Mouse (Mus musculus): ENCODE measurements around the gene Gmip. TPM values are rescaled to one million over a fixed set of nuclear protein-coding genes. Genes with fewer than 3 reads are reported as not detected.

Gene Gmip
- polyA plus RNA-seq, 1 experiment from 2014 or later: 5.4 TPM

GRCm38 (mm10) chr8:69791415-69792068 lies 16.9 kb upstream of the Gmip start:
- H3K36me3 ChIP-seq: peaks cover 39% of the 10 kb centered on the region
- H3K4me3 ChIP-seq: peak overlapping the region; percentile 100
- peak overlapping the region; percentile 94 for H3K9ac ChIP-seq
- H3K9me3 ChIP-seq (replicated peaks): no peaks in the 10 kb centered on the region
- peak overlapping the region; percentile 87 for H3K4me2 ChIP-seq
- WGBS (ENCODE audit: insufficient replicate concordance): under 1% methylated on average over 45 of the region's 48 CpGs
- H3K4me1 ChIP-seq: peaks cover 36% of the 10 kb centered on the region
- peak overlapping the region; percentile 99 for H3K27ac ChIP-seq
- peak; percentile 53 for ATAC-seq
- H3K27me3 ChIP-seq (replicated peaks): no peaks in the 10 kb centered on the region

GRCm38 (mm10) chr8:69793666-69794065 lies 14.8 kb upstream of the Gmip start:
- H3K4me3 ChIP-seq: no peak overlapping the region
- no peak for ATAC-seq
- H3K4me1 ChIP-seq: peaks cover 36% of the 10 kb centered on the region
- H3K9me3 ChIP-seq (replicated peaks): no peaks in the 10 kb centered on the region
- WGBS (ENCODE audit: insufficient replicate concordance): 91% methylated on average over 4 of the region's 4 CpGs
- no peak overlapping the region for H3K4me2 ChIP-seq
- no peaks in the 10 kb centered on the region for H3K27me3 ChIP-seq (replicated peaks)
- H3K9ac ChIP-seq: 0 out of 2 replicates have a peak overlapping the region, but pooled peaks have one; percentile 5
- no peak overlapping the region for H3K27ac ChIP-seq
- H3K36me3 ChIP-seq: peaks cover 60% of the 10 kb centered on the region

GRCm38 (mm10) chr8:69794096-69794495 lies 14.4 kb upstream of the Gmip start:
- Histone ChIP-seq H3K4me2 (no peak overlapping the region), H3K9me3 (replicated peaks) (no peaks in the 10 kb centered on the region), H3K9ac (0 out of 2 replicates have a peak overlapping the region, but pooled peaks have one; percentile 5), H3K27ac (no peak overlapping the region), H3K27me3 (replicated peaks) (no peaks in the 10 kb centered on the region), H3K4me3 (no peak overlapping the region), H3K4me1 (peaks cover 33% of the 10 kb centered on the region), H3K36me3 (peaks cover 64% of the 10 kb centered on the region)
- WGBS (ENCODE audit: insufficient replicate concordance): 79% methylated on average over 3 of the region's 3 CpGs
- no peak for ATAC-seq

DNA sequence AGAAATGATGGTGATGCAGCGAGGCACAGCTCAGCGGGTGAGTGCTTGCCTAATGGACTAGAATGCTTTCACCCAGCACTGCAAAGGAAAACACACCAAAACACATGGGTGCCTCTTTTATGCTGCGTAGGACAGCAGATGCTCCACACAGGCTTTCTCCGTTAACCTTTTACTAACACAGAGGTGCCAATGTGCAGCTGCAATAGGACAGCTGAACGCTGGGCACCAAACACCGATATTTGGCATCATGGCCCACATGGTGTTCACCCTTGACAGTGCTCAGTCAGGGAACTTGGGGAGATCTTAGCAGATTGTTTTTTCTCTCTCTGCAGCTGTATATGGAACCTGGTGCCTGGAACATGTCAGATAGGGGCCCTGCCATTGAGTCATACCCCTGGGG lies 13.6 kb upstream of the Gmip start:
- no peaks in the 10 kb centered on the region for H3K9me3 ChIP-seq (replicated peaks)
- H3K4me1 ChIP-seq: peaks cover 25% of the 10 kb centered on the region
- peaks cover 72% of the 10 kb centered on the region for H3K36me3 ChIP-seq
- H3K27me3 ChIP-seq (replicated peaks): no peaks in the 10 kb centered on the region
- H3K4me3 ChIP-seq: no peak overlapping the region
- no peak overlapping the region for H3K27ac ChIP-seq
- no peak overlapping the region for H3K9ac ChIP-seq
- WGBS (ENCODE audit: insufficient replicate concordance): 92% methylated on average over 6 of the region's 6 CpGs
- no peak overlapping the region for H3K4me2 ChIP-seq
- no peak for ATAC-seq

DNA sequence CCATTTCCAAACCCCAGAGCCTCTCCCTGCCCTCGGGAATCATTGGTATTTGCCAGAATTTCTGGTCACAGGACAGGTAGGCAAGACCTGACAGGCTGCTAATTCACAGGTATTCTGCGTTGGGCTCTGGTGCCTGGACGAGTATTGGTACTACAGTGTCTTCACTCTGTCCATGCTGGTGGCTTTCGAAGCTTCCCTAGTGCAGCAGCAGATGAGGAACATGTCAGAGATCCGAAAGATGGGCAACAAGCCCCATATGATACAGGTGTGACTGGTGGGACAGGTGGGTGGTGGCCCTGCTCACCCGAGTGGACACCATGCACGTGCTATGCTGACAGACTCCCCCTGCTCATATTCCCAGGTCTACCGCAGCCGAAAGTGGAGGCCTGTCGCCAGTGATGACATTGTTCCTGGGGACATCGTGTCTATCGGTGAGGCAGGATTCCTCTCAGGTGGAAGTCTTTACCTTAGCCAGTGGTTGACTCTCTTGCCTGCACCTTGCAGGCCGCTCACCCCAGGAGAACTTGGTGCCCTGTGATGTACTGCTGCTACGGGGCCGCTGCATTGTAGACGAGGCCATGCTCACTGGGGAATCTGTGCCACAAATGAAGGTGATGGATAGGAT lies 11.6 kb upstream of the Gmip start:
- H3K4me1 ChIP-seq: peaks cover 19% of the 10 kb centered on the region
- ATAC-seq: no peak
- H3K4me3 ChIP-seq: no peak overlapping the region
- H3K36me3 ChIP-seq: peaks cover 92% of the 10 kb centered on the region
- H3K9me3 ChIP-seq (replicated peaks): no peaks in the 10 kb centered on the region
- H3K4me2 ChIP-seq: no peak overlapping the region
- H3K27ac ChIP-seq: no peak overlapping the region
- WGBS (ENCODE audit: insufficient replicate concordance): 88% methylated on average over 16 of the region's 16 CpGs
- H3K9ac ChIP-seq: no peak overlapping the region
- no peaks in the 10 kb centered on the region for H3K27me3 ChIP-seq (replicated peaks)

- Histone ChIP-seq H3K36me3 (peaks cover 100% of the 10 kb centered on the region), H3K9me3 (replicated peaks) (no peaks in the 10 kb centered on the region), H3K4me3 (no peak overlapping the region), H3K27ac (no peak overlapping the region), H3K27me3 (replicated peaks) (no peaks in the 10 kb centered on the region), H3K4me1 (peaks cover 11% of the 10 kb centered on the region), H3K9ac (no peak overlapping the region), H3K4me2 (no peak overlapping the region)
- ATAC-seq: no peak
- 80% methylated on average over 10 of the region's 10 CpGs for WGBS (ENCODE audit: insufficient replicate concordance)
These were observed 10.8 kb upstream of the Gmip start for GRCm38 (mm10) chr8:69797661-69798060.

- no peak for ATAC-seq
- WGBS (ENCODE audit: insufficient replicate concordance): 88% methylated on average over 8 of the region's 8 CpGs
- H3K4me3 ChIP-seq: no peak overlapping the region
- no peaks in the 10 kb centered on the region for H3K4me1 ChIP-seq
- H3K9ac ChIP-seq: no peak overlapping the region
- H3K36me3 ChIP-seq: peaks cover 100% of the 10 kb centered on the region
- no peak overlapping the region for H3K27ac ChIP-seq
- H3K27me3 ChIP-seq (replicated peaks): no peaks in the 10 kb centered on the region
- H3K9me3 ChIP-seq (replicated peaks): no peaks in the 10 kb centered on the region
- no peak overlapping the region for H3K4me2 ChIP-seq
These were observed 9.2 kb upstream of the Gmip start for GRCm38 (mm10) chr8:69799261-69799660.

DNA sequence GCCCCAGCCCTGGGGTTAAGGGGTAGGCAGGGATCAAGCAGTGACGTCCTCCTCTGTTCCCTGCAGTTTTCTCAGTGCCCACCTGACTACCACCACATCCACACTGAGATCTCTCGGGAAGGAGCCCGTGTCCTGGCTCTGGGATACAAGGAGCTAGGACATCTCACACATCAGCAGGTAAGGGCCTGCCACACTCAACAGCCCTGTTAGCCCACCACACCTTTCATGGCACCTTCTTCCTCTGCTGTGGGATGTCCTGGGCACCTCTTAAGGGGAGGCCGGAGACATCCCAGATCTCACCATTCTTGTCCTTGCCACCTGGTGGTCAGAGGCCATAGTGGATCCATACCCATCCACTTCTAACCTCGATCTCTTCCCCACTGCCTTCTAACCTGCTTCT lies 8.5 kb upstream of the Gmip start:
- H3K4me1 ChIP-seq: no peaks in the 10 kb centered on the region
- no peak overlapping the region for H3K27ac ChIP-seq
- ATAC-seq: no peak
- WGBS (ENCODE audit: insufficient replicate concordance): 81% methylated on average over 5 of the region's 5 CpGs
- peaks cover 99% of the 10 kb centered on the region for H3K36me3 ChIP-seq
- no peak overlapping the region for H3K4me3 ChIP-seq
- no peaks in the 10 kb centered on the region for H3K9me3 ChIP-seq (replicated peaks)
- H3K9ac ChIP-seq: no peak overlapping the region
- no peak overlapping the region for H3K4me2 ChIP-seq
- H3K27me3 ChIP-seq (replicated peaks): no peaks in the 10 kb centered on the region

GRCm38 (mm10) chr8:69801796-69802195 lies 6.7 kb upstream of the Gmip start:
- Histone ChIP-seq H3K4me2 (no peak overlapping the region), H3K4me3 (no peak overlapping the region), H3K27ac (no peak overlapping the region), H3K9me3 (replicated peaks) (no peaks in the 10 kb centered on the region), H3K36me3 (peaks cover 99% of the 10 kb centered on the region), H3K27me3 (replicated peaks) (no peaks in the 10 kb centered on the region), H3K9ac (no peak overlapping the region), H3K4me1 (no peaks in the 10 kb centered on the region)
- WGBS (ENCODE audit: insufficient replicate concordance): 81% methylated on average over 4 of the region's 4 CpGs
- ATAC-seq: no peak

DNA sequence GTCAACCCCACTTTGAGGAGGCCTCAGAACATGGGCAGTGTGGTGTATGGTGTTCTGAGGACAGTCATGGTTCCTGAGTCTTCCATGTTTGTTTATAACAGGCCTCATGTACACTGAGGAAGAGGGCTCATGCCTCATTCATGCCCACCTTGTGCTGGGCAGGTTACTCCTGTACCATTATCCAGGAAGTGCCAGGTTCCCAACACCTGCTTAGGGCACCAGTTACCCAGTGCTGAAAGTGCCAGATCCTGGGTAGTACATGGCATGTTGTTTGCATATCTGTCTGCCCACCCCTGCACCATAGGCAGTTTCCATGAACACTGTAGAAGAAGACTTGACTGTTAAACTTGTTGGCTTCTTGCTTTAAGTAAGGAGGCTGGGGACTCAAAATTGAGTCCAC lies 6.3 kb upstream of the Gmip start:
- no peak overlapping the region for H3K27ac ChIP-seq
- no peak overlapping the region for H3K9ac ChIP-seq
- no peak overlapping the region for H3K4me2 ChIP-seq
- H3K27me3 ChIP-seq (replicated peaks): no peaks in the 10 kb centered on the region
- H3K4me1 ChIP-seq: no peaks in the 10 kb centered on the region
- H3K4me3 ChIP-seq: no peak overlapping the region
- no peaks in the 10 kb centered on the region for H3K9me3 ChIP-seq (replicated peaks)
- peaks cover 99% of the 10 kb centered on the region for H3K36me3 ChIP-seq
- ATAC-seq: no peak

DNA sequence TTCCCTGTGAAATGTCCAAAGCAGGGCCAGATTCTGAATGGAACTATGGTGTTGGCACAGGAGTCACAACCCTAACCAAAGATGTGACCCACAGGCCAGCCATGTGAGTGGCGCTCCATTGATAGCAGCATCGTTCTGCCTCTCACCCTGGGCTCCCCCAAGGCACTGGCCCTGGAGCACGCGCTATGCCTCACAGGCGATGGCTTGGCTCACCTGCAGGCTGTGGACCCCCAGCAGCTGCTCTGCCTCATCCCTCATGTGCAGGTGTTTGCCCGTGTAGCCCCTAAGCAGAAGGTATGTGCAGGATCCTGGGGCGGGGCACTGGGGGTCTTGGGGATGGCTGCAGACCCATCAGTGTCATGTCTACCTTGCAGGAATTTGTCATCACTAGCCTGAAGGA lies 5.1 kb upstream of the Gmip start:
- H3K4me3 ChIP-seq: no peak overlapping the region
- H3K4me2 ChIP-seq: no peak overlapping the region
- peaks cover 99% of the 10 kb centered on the region for H3K36me3 ChIP-seq
- H3K27me3 ChIP-seq (replicated peaks): no peaks in the 10 kb centered on the region
- H3K27ac ChIP-seq: no peak overlapping the region
- H3K9me3 ChIP-seq (replicated peaks): no peaks in the 10 kb centered on the region
- peaks cover 7% of the 10 kb centered on the region for H3K4me1 ChIP-seq
- no peak for ATAC-seq
- no peak overlapping the region for H3K9ac ChIP-seq
- WGBS (ENCODE audit: insufficient replicate concordance): 89% methylated on average over 7 of the region's 7 CpGs

- H3K4me3 ChIP-seq: no peak overlapping the region
- no peak overlapping the region for H3K9ac ChIP-seq
- no peaks in the 10 kb centered on the region for H3K9me3 ChIP-seq (replicated peaks)
- H3K4me2 ChIP-seq: no peak overlapping the region
- H3K4me1 ChIP-seq: peaks cover 19% of the 10 kb centered on the region
- H3K27me3 ChIP-seq (replicated peaks): no peaks in the 10 kb centered on the region
- peaks cover 87% of the 10 kb centered on the region for H3K36me3 ChIP-seq
- 85% methylated on average over 6 of the region's 6 CpGs for WGBS (ENCODE audit: insufficient replicate concordance)
- no peak for ATAC-seq
- H3K27ac ChIP-seq: no peak overlapping the region
These were observed 3.9 kb upstream of the Gmip start for GRCm38 (mm10) chr8:69804537-69804936.

GRCm38 (mm10) chr8:69805086-69805485 lies 3.4 kb upstream of the Gmip start:
- no peak overlapping the region for H3K4me2 ChIP-seq
- H3K4me3 ChIP-seq: no peak overlapping the region
- no peaks in the 10 kb centered on the region for H3K9me3 ChIP-seq (replicated peaks)
- WGBS (ENCODE audit: insufficient replicate concordance): 87% methylated on average over 10 of the region's 10 CpGs
- H3K36me3 ChIP-seq: peaks cover 83% of the 10 kb centered on the region
- no peak for ATAC-seq
- no peaks in the 10 kb centered on the region for H3K27me3 ChIP-seq (replicated peaks)
- no peak overlapping the region for H3K9ac ChIP-seq
- no peak overlapping the region for H3K27ac ChIP-seq
- peaks cover 23% of the 10 kb centered on the region for H3K4me1 ChIP-seq
